Mouse (Mus musculus) urinary bladder, postnatal 25 days (tissue): ENCODE results near the gene Ubap2.
A peak's percentile ranks its signal among the peaks of the same experiment; 100 is the strongest.

Experiments used
- DNase-seq: peaks from one replicate; pipeline ENCODE4 v3.0.0; 2022; ENCODE audit warnings: low spot score

The Ubap2 gene

DNA sequence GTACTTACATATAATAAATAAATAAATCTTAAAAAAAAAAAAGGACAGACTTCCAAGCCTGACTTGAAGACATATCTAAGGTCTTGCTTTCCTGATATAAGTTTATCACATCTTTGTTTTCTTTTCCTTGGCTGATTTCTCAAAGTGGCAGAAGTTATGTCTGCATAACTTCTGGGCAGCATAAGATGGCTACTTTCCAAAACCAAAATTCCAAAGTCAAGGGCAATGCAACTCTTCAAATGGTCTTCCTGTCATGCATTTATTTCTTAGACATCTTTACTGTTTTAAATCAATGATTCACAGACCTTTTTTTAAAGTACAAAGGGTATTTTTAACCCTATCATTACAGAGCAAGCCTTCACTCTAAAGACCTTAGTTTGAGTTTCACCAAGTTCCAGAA lies 14.3 kb downstream of the Ubap2 start:
- no peak for DNase-seq

DNA sequence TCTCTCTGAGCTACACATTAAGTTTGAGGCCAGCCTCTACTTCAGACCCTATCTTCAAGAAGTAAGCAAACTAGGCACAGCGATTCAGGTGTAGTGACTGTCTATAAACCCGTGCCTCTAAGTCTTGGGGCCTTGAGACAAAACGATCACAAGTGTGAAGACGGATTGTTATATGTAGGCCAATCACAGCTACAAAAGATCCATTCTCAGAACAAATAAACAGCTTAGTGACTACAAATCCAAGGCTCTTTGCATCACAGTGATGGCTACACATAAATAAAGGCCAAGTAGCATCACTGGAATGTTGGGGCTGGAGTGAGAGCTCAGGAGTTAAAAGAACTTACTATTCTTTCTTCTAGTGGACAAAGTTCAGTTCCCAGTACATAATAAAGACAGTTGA lies 15.9 kb downstream of the Ubap2 start:
- DNase-seq: no peak

DNA sequence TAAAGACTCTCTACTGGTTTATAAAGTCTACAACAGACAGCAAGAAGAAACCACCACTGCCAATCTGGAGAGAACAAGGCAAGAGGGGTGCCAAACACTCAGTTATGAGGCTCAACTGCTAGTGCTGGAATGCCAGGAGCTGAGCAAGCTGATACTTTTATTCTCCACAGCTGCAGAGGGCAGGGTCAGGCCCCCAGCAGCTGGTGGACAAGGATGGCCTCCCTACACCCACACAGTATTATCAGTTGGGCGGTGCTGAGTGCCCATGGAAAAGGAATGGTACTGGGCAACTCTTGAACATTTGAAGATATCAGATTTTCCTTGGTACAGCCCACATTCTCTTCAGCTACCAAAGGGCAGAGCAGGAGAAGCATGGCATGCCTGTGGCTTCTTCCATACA lies 17.2 kb downstream of the Ubap2 start:
- DNase-seq: no peak

DNA sequence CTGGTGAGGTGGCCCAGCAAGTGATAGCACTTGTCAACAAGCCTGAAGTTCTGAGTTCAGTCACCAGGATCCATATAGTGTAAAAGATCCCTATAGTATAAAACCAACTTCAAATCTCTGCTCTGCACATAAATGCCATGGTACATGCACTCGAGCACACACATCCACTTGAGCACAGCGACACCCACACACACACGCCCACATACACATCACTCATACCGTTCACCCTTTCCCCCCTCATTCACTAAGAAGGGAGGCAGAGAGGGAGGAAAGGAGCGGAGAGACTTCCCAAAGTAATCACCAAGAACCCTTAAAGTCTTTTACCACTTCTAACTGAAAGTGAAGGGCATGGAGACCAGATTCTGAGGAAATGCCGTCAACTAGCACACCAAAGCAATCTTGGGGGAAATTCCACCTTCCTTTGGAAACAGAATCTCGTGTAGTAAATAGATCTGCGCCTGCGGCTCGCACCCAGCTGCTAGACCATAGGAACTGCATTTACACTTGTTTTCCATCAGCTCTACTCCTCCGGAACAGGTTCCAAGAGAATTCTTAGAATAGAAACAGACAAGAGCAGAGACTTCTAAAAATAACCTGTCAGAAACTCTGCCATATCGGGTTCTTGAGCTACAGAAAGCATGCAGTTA lies 19.3 kb downstream of the Ubap2 start:
- DNase-seq: no peak

DNA sequence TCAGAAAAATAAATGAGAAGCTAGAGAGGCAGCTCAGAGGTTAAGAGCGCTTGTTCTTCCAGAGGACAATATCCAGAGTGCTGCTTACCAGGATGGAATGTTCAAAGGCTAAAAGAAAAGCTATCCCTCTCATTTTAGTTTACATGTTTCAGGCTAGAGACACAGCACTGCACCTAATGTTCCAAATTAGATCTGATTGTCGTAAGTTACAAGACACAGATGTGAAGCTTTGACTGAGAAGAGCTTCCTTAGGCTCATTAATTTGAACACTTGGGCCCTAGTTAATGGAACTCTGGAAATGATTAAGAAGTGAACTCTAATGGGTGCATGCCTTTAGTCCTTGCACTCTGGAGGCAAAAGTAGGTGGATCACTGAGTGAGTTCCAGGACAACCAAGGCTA lies 21.2 kb downstream of the Ubap2 start:
- no peak for DNase-seq

DNA sequence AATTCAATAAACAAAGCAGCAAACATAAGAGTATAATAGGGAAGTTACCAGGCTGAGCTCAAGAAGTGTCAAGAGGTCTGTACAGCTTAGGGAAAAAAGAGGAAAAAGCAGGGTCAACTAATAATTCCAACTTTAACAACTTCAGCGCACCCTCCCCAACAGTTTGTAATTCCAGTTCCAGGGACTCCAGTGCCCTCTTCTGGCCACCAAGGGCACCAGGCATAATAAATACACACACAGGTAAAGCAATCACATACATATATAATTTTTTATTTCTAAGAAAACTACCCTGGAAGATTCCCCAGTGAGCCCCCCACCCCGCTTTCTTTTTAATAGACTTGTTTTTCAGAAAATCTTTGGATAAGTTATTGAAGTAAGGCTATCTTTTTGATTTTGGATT lies 29.5 kb downstream of the Ubap2 start:
- no peak for DNase-seq

DNA sequence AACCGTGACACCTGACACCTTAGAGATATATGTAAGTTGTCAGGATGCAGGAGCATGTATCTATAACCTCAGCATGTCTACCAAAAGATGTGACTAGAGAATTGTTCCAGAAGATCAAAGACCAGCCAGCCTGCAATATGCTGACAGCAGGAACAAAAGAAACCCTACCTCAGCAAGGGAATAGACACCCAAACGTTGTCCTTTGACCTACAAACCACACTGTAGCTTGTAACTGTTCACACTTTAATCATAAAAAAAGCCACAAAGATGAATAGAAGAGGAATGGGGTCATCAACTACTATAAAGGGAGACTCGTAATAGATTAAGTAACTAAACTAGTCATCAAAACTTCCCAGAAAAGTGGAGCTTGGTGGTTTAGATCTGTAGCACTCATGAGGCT lies 34.0 kb downstream of the Ubap2 start:
- no peak for DNase-seq

DNA sequence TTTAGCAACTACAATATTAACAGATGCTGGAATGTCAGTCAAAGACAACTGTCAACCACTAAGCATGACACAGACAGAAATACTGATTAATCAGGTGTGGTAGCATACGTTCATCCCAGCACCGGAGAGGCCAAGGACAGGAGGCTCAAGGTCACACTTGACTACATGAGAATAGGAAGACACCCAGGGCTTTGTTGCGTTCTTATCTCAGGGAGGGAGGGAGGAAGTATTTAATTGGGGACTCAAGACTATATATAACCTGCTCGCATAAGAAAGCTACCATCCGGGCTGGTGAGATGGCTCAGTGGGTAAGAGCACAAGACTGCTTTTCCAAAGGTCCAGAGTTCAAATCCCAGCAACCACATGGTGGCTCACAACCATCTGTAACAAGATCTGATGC lies 39.3 kb downstream of the Ubap2 start:
- no peak for DNase-seq

DNA sequence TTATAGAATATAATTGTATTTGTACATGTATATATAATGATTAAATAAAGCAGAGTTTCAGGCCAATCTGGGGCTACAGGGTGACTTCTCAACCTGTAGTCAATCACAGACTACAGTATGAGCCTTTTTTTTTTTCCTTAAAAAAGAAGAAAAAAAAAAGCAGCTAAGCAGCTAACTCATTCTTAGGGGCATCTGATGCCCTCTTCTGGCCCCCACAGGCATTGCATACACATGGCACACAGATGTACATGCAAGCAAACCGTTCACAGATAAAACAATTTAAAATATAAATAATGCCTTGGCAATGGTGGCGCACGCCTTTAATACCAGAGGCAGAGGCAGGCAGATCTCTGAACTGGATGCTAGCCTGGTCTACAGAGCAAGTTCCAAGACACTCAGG lies 48.6 kb downstream of the Ubap2 start:
- peak; percentile 29 for DNase-seq

DNA sequence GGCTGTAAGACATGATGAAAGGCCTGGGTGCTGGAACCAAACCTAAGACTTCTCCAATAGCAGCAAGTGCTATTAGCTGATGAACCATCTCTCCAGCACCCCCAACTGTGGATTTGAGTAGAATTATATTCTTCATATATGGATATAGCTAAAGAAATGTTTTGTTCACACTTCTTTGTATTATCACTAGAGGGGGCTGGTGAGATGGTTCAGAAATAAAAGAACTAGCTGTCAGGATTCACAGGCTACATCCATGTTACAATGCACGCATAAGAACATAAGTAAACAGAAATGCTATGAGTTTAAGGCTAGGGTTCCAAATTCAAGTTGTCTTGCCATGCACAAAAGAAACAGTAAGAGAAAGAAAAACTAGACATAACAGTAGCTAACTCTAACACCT lies 49.5 kb downstream of the Ubap2 start:
- no peak for DNase-seq

DNA sequence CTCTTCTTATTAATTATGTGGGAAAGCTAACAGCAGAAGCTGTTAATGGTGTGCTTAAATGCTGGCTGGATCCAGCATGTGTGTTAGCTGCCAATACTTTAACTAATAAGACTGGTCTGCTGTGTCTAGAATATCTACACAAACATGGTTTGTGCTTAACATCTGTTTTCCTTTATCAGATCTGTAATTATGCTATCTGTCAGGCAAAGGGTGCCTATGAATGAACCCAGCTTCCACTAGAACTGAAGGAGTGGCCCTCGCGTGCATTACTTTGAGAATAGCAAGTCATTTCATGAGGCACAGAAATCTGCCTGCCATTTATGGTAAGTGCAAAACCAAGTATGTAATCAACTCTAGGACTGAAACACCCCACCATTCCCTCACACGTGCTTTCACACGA lies 66.9 kb downstream of the Ubap2 start:
- no peak for DNase-seq

DNA sequence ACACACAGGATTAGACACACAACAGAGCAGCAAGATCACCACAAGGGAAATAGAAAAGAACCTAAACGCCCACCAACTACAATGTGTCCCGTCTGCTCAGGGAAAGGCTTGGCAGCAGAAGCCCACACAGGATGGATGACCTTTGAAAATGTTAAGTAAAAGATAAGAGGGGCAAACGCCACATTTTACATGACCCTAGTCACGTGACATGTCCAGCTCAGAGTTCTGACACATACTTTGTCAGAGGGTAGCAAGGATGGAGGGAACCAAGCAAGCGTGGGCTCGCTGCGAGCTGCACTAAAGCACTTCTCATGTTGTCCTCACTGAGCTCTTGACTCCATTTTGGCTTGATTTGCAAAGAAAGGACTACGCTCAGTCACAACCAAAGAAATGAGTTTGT lies 69.2 kb downstream of the Ubap2 start:
- no peak for DNase-seq

DNA sequence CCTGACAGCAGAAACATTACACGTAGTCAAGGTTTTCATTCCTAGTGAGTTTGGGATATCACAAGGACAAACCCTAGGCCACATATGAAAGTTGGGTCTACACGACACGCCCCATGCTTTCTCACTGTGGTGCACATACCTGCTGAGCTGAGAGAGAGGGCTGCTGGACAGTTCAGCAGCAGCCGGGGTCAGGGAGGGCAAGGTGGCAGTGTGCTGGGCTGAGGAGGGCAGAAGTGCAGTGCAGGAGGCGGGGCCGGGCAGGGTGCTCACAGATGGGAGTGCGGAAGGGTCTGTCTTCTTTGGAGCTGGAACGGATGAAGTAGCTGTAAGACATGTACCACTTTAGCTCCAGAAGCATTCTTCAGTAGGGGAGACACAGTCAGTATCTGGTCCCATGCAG lies 72.8 kb downstream of the Ubap2 start:
- DNase-seq: no peak

DNA sequence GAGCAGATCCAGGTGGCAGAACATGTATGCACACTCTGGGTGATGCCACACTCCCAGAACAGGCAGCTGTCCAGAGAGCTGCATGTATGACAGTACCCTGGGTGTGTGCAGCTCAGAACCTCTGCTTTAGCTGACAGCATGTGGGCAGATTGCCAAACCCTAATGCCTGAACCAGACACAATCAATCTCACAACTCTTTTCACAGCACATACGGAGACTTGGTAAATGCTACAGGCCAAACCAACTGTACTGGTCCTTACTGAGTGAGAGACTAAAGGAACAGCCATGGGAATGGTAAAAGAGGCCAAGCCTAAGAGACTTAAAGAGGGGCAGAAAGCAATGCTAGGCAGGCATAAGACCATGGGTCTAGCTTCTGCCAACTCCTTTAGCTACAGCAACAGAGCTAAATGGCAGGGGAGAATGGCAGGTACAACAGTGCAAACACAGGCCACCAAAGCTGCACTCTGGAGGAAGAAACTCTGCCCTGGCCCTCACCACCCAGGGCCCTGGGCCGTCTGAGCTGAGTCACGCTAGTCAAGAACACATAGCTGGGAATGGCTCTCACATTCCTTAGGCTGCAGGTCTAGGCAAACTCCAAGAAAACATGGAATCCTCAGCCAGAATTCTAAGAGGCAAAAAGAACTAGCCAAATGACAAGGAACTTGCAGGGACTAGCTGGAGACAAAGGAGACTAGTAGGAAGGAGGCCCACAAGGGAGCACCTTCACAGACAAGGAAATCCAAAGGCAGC lies 77.9 kb downstream of the Ubap2 start:
- no peak for DNase-seq

DNA sequence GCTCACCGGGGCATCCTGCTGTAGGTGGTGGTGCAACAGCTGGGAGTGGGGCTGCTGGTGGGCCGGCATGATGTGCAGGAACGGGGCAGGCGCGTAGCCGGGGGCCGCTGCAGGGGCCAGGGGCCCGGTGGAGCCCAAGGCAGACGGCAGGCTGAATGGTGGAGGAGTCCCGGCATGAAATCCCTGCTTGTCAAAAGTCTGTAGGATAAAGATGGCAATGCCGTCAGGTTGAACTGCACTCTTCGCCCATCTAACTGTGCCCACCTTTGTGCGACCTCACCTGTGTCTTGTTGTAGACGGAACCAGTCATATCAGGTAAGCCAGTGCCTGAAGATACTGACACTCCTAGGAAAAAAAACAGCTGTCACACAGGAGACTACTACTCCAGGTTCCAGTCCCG lies 79.6 kb downstream of the Ubap2 start:
- DNase-seq: no peak

DNA sequence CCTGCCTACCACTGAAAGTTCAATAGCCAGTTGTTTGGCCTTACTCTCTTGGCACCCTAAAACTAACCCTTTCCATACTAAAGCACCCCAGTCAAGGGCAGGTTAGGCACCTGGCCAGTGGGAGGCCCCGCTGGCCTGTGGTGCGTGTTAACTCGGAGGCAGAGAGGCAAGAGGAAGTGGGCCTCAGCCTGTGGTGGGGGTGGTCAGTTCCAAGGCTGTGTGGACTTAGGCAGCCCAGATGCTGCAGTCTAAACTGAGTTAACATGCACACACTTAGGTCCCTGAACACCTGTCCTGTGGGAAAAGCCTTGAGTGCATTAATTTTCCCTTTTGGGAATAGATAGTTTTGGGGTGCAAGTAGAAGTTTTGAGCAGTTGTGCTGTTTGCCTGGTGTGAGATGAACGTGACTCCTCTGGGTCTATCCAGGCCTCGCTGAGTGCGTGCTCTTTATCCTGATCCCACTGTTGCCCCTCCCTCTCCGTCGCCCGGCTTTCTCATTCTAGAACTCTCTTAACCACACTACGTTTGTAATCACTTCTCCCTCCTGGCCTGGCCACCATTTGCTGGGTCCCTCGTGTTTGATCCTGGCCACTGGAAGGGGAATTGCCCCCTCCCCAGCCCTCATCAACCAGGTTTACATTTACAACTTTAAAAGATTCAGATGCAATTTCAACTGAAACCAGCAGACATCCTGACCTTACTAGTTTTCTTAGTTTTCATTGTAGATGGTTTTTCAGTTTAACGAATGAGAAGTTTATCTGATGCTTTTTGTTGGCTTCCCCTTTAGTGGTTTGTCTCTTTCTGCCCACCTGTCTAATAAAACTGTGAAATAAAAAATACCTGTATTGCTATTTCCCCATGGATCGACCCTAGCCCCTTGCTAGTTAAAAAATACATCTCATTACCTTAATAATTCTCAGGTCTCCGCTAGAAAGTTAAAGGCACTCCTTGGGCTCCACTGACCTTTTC lies 82.1 kb downstream of the Ubap2 start:
- DNase-seq: no peak

DNA sequence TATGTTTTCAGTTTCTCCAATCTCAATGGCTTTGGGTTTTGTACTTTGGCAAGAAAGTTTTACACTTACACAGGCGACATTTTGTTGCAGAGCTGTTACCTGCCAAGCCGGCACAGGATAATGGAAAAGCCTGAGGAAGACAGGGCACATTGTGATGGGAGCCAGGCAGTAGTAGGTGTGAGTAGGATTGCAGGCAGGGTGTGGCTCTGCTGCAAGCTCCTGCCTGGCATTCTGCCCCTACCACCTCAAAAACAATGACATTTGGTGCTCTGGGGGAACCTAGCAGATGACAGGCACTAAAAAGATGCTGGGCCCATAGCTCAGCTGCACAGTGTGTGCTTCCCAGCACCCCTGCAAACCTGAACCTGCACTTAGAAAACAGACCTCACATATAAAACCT lies 85.1 kb downstream of the Ubap2 start:
- no peak for DNase-seq

DNA sequence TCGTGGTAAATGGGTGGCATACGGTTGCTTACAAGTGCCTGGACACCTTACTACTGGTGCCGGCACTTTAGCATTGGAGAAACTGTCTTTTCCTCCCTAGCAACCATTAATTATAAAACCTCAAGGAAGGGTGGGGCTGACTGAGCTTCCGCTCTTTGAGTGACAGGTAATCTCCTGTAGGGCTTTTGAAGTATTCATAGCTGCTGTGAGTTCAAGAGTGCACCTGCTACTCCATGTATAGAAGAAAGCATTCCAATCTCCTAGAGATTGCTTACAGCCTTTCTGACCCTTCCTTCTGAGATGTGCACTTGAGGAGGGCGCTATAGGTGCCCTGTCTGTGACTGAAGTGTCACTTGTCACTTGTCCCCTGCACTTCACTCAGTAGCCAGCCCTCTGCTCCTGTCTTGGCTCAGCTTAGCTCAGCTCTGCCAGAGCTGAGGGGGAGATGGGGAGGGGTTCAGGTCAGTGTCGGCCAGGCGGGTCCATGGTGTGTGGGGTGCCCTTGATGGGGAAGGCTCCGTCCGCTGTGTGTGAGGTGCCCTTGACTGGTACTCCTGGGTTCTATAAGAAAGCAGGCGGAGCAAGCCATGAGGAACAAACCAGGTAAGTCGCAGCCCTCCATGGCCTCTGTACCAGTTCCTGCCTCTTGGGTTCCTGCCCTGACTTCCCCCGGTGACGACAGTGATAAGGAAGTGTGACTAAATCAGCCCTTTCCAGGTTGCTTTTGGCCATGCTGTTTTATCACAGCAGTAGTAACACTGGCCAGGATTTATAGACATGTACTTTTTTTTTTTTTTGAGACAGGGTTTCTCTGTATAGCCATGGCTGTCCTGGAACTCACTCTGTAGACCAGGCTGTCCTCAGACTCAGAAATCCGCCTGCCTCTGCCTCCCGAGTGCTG lies 94.9 kb downstream of the Ubap2 start:
- no peak for DNase-seq

DNA sequence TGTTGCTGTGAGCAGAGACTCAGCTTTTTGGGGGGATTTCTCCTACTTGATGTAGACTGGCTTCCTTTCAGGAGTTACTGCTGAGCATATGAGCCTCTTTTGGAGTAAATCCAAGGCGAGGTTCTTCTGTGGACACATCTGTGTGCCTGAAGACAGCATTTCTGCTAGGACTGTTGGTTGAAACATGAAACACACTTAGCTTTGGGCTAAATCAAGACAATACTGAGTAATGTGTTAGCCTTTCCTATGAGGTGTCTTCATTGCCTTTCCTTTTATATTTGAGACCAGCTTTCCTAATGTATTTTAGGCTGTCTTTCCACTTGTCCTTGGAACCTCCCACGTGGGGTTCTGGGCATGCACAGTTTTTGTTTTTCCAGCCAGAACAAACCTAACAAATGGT lies 100.3 kb downstream of the Ubap2 start:
- DNase-seq: no peak

DNA sequence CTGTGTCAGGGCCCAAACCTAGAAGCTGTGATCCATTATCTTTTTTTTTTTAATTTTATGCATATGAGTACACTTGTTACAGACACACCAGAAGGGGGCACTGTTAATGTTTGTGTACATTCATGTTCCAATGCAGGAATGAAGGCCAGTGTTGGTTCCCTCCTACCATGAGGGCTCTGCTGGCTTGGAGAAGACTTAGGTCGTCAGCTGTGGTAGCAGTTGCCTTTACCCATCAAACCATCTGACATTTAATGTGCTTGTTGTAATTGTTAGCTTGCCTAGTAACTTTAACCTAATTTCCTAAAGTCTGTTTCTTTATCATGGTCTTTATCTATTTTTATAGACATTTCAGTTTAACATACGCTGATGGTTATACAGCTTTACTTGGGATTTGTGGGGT lies 104.0 kb downstream of the Ubap2 start:
- DNase-seq: no peak

DNA sequence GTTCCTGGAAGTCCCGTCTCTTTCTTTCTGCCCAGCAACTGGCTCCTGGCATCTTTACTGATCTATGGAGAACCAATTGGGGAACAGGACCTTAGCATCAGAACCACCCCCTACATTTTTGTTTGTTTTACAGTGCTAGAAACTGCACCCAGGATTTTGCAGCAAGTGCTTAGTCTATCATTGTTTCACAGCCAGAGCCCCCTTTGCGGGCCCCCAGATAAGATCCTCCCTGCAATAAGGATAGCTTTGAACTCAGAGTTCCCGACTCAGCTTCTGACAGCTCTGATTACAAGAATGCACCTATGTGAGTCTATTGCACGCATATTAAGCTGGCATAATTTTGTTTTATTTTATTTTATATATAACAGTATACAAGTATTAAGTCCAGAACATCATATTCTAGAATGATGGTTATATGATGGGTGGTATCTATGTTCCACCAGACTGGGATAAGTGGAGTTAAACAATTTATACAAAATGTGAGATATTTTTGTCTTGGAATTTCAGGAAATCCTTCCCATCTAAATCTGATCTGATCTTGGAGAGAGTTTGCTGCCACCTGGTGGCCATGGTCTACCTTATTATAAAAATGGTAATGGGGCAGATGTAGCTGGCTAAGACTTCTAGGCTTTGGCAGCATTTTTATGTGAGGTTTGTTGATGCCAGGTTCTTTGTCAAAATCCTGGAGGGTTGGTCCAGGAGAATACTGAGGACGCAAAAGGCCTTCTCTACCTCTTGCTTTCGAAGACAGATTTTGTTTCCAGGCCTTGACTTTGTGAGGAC lies 109.1 kb downstream of the Ubap2 start:
- peak; percentile 80 for DNase-seq
